Mouse (Mus musculus) G1E (cell line): ENCODE data around the gene Mgat4b. TPM values are rescaled to one million over a fixed set of nuclear protein-coding genes. Genes with fewer than 3 reads are reported as not detected.

Source experiments
- ATAC-seq: 2 replicates; pipeline ENCODE4 v1.8.0; 2016; ENCODE audit warnings: mild to moderate bottlenecking; ENCODE audit not compliant: insufficient number of reproducible peaks, poor library complexity, low FRiP score, severe bottlenecking; ENCODE audit errors: extremely low read depth
- DNase-seq: peaks from one replicate; pipeline ENCODE4 v3.0.0; 2012; ENCODE audit warnings: low spot score
- H3K27me3 ChIP-seq: 2 replicates; pipeline ENCODE4 v1.6.1; 2012; ENCODE audit warnings: mild to moderate bottlenecking, low read length, inconsistent platforms; ENCODE audit not compliant: insufficient read depth
- H3K36me3 ChIP-seq: replicated peaks from 2 replicates; pipeline ENCODE3; 2012; ENCODE audit warnings: mild to moderate bottlenecking, inconsistent platforms
- H3K4me1 ChIP-seq: 2 replicates; pipeline ENCODE4 v1.6.1; 2012; ENCODE audit warnings: low read depth, low read length, inconsistent platforms, mixed read lengths; ENCODE audit not compliant: insufficient read depth
- H3K4me3 ChIP-seq: 2 replicates; pipeline ENCODE4 v1.5.1; 2012; ENCODE audit warnings: low read depth, mild to moderate bottlenecking, inconsistent platforms, low read length, moderate library complexity, mixed read lengths
- H3K9me3 ChIP-seq: replicated peaks from 2 replicates; pipeline ENCODE4 v1.6.1; 2012; ENCODE audit warnings: inconsistent platforms
- CTCF ChIP-seq: IDR thresholded peaks from 2 replicates; pipeline ENCODE4 v1.5.1; 2012; ENCODE audit warnings: low read depth, low read length, inconsistent platforms, mixed read lengths
- GATA1 ChIP-seq: IDR thresholded peaks from 2 replicates; pipeline ENCODE4 v1.6.1; 2012; ENCODE audit warnings: borderline replicate concordance, low read length, inconsistent platforms, mixed read lengths
- GATA2 ChIP-seq: IDR thresholded peaks from 2 replicates; pipeline ENCODE4 v1.6.1; 2012; ENCODE audit warnings: low read depth, low read length, inconsistent platforms, borderline replicate concordance
- POLR2AphosphoS5 ChIP-seq: IDR thresholded peaks from 2 replicates; pipeline ENCODE4 v1.6.1; 2012; ENCODE audit warnings: low read depth, low read length, inconsistent platforms; ENCODE audit not compliant: insufficient replicate concordance
- TAL1 ChIP-seq: conservative IDR thresholded peaks from 2 replicates; pipeline ENCODE4 v1.6.1; 2012; ENCODE audit warnings: low read depth, low read length, inconsistent platforms, mixed read lengths
- polyA plus RNA-seq: library from polyadenylated mRNA; stranded (reverse); fragments of >175 nt; gene quantifications from 2 replicates; pipeline ENCODE4 v1.2.3, GENCODE M21; 2012
- total RNA-seq, 2 experiments: library from RNA; stranded (forward) in 1 of 2; stranded (reverse) in 1 of 2; fragments of 200-1000 nt in 1 of 2; fragments of >200 nt in 1 of 2; fragmentation: Nextera tagmentation in 1 of 2; gene quantifications; 2 replicates each; pipeline ENCODE4 v1.2.3; 2014 to 2017

Gene Mgat4b
- total and polyA plus RNA-seq, 3 experiments: 15.6 to 106 (median 18.4) TPM

GRCm38 (mm10) chr11:50236540-50236936, 25.8 kb downstream of the Mgat4b start:
- Histone ChIP-seq H3K27me3 (peaks cover 16% of the 10 kb centered on the region), H3K4me1 (peaks cover 39% of the 10 kb centered on the region), H3K4me3 (peak overlapping the region; percentile 76), H3K36me3 (peaks cover 51% of the 10 kb centered on the region), H3K9me3 (no peaks in the 10 kb centered on the region)
- ATAC-seq (peak; percentile 76), DNase-seq (peak; percentile 94)
- TF ChIP-seq TAL1: no peak
- no peak for TF ChIP-seq GATA1

DNA sequence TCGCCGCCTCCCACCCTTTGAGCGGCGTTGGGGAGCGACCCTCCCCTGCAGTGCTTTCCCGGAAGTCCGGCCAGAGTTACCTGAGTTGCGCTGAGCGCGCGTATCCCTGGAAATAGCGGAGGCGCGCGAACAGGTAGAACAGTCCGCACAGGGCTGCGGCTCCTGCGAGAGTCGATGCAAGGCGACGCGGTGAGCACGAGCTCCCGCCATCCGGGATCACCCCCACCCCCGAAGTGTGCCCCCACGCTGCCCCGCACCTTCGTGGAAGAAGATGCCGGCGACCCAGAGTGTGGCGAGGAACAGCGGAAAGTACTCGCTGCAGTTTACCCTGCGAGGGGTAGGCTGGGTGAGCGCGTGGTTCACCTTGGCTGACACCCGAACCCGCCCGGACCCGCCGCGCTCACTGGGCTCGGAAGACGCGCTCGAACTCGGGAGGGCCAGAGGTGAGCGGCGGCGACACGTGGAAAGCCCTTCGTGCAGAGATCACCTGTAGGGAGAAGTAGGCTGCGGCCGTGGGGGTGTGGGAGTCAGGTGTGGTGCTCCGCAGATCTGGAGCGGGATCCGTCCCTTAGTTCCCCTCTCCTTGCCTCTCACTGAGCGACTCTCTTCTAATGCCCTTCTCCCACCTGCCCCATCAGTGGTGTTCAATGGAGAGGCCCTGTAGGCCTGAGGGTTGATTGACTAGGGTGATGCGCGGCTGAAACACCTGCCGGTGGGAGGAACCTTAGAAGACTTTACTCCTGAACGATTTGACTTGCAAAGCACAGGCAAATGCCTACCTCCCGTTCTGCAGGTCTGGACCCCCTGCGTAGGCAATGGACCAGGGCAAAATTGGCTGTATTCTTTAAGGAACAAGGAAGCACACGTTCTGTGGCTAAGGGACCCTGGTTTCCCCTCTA, 26.5 kb downstream of the Mgat4b start:
- Histone ChIP-seq H3K4me1 (peaks cover 32% of the 10 kb centered on the region), H3K36me3 (peaks cover 45% of the 10 kb centered on the region), H3K27me3 (peaks cover 16% of the 10 kb centered on the region), H3K9me3 (no peaks in the 10 kb centered on the region), H3K4me3 (peak overlapping the region; percentile 76)
- DNase-seq (peak; percentile 36), ATAC-seq (no peak)
- TF ChIP-seq POLR2AphosphoS5 (no peak), CTCF (no peak), GATA2 (no peak), TAL1 (no peak), GATA1 (no peak)

DNA sequence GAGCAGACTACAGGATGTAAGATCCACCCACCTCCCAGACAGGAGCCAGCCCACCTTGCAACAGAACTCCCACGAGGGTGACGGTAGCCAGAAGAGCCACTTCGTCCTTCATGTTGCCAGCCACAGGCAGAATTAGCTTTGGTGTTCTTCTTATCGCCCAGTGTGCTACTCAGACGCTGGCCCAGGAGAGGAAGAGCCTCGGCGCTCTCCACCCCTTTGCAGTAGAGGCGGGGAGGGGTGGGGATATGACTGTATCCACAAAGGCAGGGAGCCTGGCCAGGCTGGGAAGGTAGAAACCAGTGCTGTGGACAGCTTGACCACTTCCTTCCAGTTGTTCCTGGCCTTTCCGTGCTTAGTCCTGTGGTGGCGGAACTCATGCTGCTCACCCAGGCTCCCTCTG, 27.6 kb downstream of the Mgat4b start, which contains the start of gene Ltc4s:
Gene Ltc4s (minus strand): TSS at position 293 of the 400 bp plus-strand sequence.
- Histone ChIP-seq H3K4me3 (peak within 1 kb of the TSS; percentile 76; the same call in 1 of the 2 replicates), H3K9me3 (no peaks in the 10 kb centered on the region), H3K27me3 (peaks cover 16% of the 10 kb centered on the region), H3K4me1 (peaks cover 31% of the 10 kb centered on the region), H3K36me3 (peaks cover 33% of the 10 kb centered on the region)
- TF ChIP-seq CTCF (no peak), GATA1 (no peak), GATA2 (no peak), TAL1 (no peak), POLR2AphosphoS5 (no peak)
- no peak for ATAC-seq
- no peak for DNase-seq

DNA sequence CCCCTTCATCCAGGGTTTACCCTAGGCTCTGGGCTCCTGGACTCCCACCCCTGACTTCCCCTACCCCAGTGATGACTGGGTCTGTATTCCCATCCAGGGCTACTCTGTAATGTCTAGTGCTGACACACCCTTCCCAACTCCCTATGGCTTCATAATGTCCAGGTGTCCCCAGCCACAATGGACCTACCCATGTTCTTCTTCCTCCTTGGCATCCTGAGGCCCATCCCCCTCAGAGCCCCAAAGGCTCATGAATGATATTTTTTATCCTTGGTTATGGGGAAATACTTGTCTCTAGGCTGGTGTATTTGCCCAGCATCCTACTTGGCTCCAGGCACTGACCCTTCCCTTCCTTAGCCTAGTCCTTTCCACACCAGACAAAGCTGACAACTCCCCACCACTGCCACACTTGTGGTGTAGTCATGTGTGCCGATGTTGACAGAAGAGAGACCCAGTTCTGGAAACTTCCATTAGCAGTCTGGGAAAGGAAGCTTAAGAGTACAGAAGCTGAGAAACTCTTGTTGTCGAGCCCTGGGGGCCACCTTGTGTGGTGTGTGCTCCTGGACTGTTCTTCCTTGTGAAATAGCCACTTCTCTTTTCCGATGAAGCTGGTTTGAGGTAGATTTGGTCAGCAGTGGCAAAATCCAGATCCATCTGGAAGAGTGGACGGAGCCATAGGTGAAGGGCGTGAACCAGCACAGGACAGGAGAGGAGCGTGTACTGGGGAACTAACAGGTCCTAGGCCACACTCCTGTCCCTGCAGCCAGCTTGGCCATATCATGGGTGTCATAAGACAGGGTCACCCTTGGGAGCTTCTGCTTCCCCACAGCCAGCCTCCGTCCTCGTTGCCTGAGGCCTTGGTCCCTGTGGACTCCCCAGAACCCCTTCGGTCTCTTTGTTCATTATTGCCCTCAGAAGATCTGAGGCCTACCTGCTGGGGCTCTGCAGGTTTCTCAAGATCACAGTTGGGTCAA, 28.4 kb downstream of the Mgat4b start:
- Histone ChIP-seq H3K9me3 (no peaks in the 10 kb centered on the region), H3K4me1 (peaks cover 31% of the 10 kb centered on the region), H3K36me3 (peaks cover 26% of the 10 kb centered on the region), H3K4me3 (no peak overlapping the region), H3K27me3 (peaks cover 16% of the 10 kb centered on the region)
- TF ChIP-seq GATA2: no peak
- no peak for TF ChIP-seq CTCF
- no peak for TF ChIP-seq TAL1
- no peak for TF ChIP-seq POLR2AphosphoS5
- no peak for TF ChIP-seq GATA1
- DNase-seq: no peak
- ATAC-seq: no peak

DNA sequence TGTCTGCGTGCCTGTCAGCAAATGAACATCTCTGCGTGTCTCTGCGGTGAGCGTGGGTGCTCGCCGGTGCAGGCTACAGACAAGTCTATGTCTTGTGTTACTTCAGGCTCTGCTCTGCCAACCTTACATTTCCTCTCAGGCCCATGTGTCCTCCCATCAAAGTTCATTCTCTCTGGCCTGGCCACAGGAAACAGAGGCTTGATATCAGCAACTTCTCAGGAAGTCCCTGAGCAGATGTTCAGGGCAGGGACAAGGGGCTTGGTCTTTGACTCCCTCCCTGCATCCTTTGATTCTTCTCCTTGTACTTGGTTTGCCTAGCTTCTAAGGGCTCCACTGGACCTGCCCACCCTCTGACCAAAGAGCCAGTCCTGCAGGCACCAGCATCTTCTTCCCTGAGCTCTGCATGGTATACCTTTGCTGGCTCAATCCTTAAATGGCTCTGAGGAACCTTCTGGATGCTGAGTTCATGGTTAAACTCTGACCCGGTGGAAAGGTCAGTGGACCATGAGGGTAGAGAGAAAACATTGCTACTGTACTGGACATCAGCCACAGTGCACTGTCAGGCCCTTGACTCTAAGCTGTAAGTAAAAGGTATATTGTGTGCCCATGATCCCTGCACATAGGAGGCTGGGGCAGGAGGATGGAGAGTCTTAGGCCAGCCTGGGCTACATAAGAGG, 29.7 kb downstream of the Mgat4b start:
- TF ChIP-seq POLR2AphosphoS5 (no peak), GATA2 (no peak), TAL1 (no peak), GATA1 (no peak), CTCF (no peak)
- DNase-seq (no peak), ATAC-seq (no peak)
- no peak overlapping the region for H3K4me3 ChIP-seq
- peaks cover 16% of the 10 kb centered on the region for H3K27me3 ChIP-seq
- no peaks in the 10 kb centered on the region for H3K9me3 ChIP-seq
- peaks cover 31% of the 10 kb centered on the region for H3K4me1 ChIP-seq
- peaks cover 13% of the 10 kb centered on the region for H3K36me3 ChIP-seq
